Mouse (Mus musculus) T-cell, adult 2 months (primary cell): Measurements from ENCODE around the gene Cd68.

Experiments used
- DNase-seq: peaks from one replicate; pipeline ENCODE4 v3.0.0; 2022; ENCODE audit warnings: low spot score

Gene Cd68

GRCm38 (mm10) chr11:69666665-69667005 lies 682 bp upstream of the Cd68 start:
- DNase-seq = no peak

GRCm38 (mm10) chr11:69665457-69665960 lies 444 bp downstream of the Cd68 start:
- DNase-seq = no peak

GRCm38 (mm10) chr11:69664841-69665240 lies 1.1 kb downstream of the Cd68 start:
- no peak for DNase-seq

- no peak for DNase-seq
Measured at GRCm38 (mm10) chr11:69663795-69664194, 2.2 kb downstream of the Cd68 start.

GRCm38 (mm10) chr11:69662967-69663671 lies 2.8 kb downstream of the Cd68 start:
- DNase-seq = no peak

- peak; percentile 97 for DNase-seq
Measured at GRCm38 (mm10) chr11:69662213-69662966, 3.6 kb downstream of the Cd68 start, which contains the start of gene Mpdu1. Gene Mpdu1, minus strand, starts transcription at chr11:69662642.

GRCm38 (mm10) chr11:69661221-69661881 lies 4.6 kb downstream of the Cd68 start:
- no peak for DNase-seq

- DNase-seq = no peak
Measured at GRCm38 (mm10) chr11:69657462-69657881, 8.5 kb downstream of the Cd68 start.

GRCm38 (mm10) chr11:69656617-69657461 lies 9.1 kb downstream of the Cd68 start:
- DNase-seq = peak; percentile 56

GRCm38 (mm10) chr11:69656065-69656455 lies 9.9 kb downstream of the Cd68 start:
- no peak for DNase-seq

GRCm38 (mm10) chr11:69655264-69656064 lies 10.5 kb downstream of the Cd68 start, which contains the start of gene Sox15:
Gene Sox15, plus strand, starts transcription at chr11:69655314.
- no peak for DNase-seq

- no peak for DNase-seq
Measured at GRCm38 (mm10) chr11:69654760-69655159, 11.2 kb downstream of the Cd68 start.

GRCm38 (mm10) chr11:69653399-69653798 lies 12.6 kb downstream of the Cd68 start:
- DNase-seq = no peak

- DNase-seq = no peak
Measured at GRCm38 (mm10) chr11:69645860-69646259, 20.1 kb downstream of the Cd68 start.

- no peak for DNase-seq
Measured at GRCm38 (mm10) chr11:69635471-69635870, 30.5 kb downstream of the Cd68 start.

- no peak for DNase-seq
Measured at GRCm38 (mm10) chr11:69633128-69633866, 32.7 kb downstream of the Cd68 start.

GRCm38 (mm10) chr11:69632284-69633089 lies 33.5 kb downstream of the Cd68 start, which contains the start of gene Fxr2:
Gene Fxr2, plus strand, starts transcription at chr11:69632990.
- DNase-seq = peak; percentile 99

- DNase-seq = peak; percentile 28
Measured at GRCm38 (mm10) chr11:69629802-69630201, 36.2 kb downstream of the Cd68 start.

GRCm38 (mm10) chr11:69628286-69628685 lies 37.7 kb downstream of the Cd68 start:
- peak; percentile 72 for DNase-seq
